Mouse (Mus musculus) retina, postnatal 7 days (tissue): ENCODE data around the gene Plcg2.

Experiments
- DNase-seq: peaks from one replicate; pipeline ENCODE4 v3.0.0-alpha.2; 2012; ENCODE audit warnings: low read depth, low spot score

Gene Plcg2

DNA sequence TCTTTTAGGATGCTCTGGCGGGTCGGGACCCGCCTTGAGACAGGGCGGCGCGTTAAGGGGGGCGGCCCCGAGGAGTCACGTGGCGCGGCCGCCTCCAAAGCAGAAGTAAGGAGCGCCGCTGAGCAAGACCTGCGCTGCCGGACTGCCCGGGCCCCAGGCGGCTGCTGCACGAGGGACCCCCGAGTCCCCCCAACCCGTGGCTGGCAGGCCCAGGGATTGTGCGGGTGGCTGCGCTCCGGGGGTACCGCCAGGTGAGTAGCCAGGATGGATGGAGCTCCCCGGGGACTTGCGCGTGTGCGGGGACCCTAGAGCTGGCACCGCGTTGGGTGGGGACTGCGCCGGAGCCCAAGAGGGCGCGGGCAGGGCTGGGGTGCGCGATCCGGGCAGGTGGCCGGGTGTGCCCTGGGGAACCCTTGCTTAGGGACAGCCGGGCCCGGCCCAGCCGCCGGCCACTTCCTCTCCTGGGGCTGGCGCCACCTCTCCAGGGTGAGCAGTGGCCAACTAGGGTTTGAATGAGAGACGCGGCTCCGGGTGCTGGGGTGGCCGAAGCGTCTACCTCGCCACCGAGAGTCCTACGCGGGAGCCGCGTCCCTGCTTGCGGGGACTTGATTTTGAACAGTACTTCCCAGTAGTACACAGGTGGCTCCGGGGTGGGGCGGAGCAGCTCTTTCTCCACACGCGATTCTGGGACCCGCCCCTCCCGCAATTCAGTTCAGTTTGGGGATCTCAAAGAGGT is at the start of gene Plcg2:
TSS of gene Plcg2 (plus strand) at position 113 of the 736 bp plus-strand sequence.
- DNase-seq, result no peak

- DNase-seq, result no peak
Measured at GRCm38 (mm10) chr8:117451072-117451471, 47.0 kb upstream of the Plcg2 start.

GRCm38 (mm10) chr8:117453974-117454373 is 44.1 kb upstream of the Plcg2 start:
- no peak for DNase-seq

DNA sequence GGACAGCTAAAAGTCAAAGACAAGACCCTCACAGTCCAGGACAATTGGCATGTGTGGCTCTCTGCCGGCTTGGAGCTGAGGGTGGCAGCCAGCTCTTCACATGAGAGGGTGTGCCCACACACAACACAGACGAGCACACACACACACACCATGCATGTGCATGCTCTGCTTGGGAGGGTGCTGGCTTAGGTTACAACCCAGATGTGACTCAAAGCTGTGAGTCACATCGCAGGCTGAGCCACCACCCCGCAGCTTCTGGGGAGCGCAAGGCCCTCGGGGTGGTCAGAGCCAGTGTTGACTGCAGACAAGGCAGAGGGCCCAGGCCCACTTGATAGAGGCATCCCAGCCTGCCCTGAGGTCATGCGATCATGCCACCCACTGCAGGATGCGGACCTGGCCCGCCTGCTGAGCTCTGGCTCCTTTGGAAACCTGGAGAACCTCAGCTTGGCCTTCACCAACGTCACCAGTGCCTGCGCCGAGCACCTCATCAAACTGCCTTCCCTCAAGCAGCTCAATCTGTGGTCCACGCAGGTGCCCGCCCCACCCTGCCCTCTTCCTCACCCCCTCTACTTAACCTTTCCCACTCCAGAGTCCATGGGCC is 43.5 kb upstream of the Plcg2 start:
- no peak for DNase-seq

- DNase-seq, result no peak
Measured at GRCm38 (mm10) chr8:117455701-117456100, 42.4 kb upstream of the Plcg2 start.

- DNase-seq, result no peak
Measured at GRCm38 (mm10) chr8:117458440-117458839, 39.7 kb upstream of the Plcg2 start.

DNA sequence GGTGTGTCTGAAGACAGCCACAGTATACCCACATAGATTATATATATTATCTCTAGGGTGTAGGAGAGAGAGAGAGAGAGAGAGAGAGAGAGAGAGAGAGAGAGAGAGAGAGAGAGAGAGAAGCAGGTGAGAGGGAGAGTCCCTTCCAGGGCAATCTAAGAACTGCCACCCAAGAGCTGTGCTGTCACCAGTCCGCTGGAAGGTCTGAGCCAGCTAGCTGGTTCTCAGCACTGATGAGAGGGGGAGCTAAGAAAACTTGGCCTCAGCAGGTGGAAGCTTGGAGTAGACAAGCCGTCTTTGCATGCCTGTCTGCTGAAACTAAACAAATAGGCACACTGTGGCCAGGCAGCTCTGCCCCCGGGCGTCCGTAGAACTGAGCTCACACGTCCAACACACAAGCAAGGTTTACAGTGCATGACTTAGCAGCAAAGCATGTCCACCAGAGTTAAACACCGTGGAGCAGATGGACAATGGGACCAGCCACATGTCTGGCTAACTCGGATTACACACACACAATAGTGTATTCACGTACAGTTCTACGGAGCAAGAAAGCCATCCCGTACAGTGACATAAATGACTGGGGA is 35.3 kb upstream of the Plcg2 start:
- no peak for DNase-seq

GRCm38 (mm10) chr8:117464525-117464924 is 33.6 kb upstream of the Plcg2 start:
- DNase-seq, result no peak

DNA sequence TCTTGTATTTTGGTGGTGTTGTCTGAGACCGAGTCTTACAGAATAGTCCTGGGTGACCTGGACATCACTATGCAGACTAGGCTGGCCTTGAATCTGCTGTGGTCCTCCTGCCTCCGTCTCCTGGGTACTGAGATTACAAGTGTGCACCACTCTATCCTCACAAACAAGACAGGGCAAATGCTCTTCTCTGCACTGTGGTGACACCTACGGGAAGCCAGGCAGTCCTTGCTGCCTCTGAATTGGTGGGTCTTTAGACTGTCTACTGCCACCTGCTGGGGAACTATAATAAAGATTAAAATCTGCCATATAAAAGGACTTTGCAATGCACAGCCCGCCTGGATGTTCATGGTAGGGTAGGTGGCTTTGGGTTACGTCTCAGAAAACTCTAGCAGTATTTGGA is 32.8 kb upstream of the Plcg2 start:
- peak; percentile 75 for DNase-seq

GRCm38 (mm10) chr8:117467466-117467865 is 30.6 kb upstream of the Plcg2 start:
- no peak for DNase-seq

DNA sequence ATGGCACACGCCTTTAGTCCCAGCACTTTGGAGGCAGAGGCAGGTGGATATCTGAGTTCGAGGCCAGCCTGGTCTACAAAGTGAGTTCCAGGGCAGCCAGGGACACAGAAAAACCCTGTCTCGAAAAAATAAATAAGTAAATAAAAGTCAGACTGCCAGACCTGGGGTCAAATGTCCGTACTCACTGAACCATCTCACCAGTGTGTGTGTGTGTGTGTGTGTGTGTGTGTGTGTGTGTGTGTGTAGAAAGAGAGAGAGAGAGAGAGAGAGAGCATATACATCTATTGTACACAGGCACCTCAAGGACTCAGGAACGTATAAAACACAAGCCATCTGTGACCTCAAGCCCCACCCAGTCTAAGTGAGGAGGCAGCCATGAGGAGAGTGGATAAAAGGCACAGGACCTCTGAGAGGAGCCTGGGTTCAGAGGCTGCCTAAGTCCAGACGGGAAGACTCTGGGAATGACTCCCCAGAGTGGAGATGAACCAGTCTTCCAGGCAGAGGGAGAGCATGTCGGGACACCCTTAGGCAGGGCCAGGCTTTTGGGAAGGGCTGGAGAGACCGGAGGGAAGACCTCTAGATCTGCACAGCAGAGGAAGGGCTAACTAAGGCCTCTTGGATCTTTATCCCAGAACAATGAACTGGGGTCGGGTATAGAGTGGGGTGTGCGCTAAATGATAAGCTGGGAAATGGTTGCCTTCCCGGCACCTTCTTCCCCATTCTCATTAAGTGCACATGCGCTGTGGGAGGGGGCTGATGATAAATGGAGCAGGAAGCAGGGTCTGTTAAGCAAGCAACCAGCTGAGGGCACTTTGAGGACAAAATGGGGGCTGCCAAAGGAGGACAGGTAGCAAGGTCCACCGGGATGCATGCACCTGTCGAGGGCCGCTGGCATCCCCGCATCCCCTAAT is 28.4 kb upstream of the Plcg2 start:
- no peak for DNase-seq

DNA sequence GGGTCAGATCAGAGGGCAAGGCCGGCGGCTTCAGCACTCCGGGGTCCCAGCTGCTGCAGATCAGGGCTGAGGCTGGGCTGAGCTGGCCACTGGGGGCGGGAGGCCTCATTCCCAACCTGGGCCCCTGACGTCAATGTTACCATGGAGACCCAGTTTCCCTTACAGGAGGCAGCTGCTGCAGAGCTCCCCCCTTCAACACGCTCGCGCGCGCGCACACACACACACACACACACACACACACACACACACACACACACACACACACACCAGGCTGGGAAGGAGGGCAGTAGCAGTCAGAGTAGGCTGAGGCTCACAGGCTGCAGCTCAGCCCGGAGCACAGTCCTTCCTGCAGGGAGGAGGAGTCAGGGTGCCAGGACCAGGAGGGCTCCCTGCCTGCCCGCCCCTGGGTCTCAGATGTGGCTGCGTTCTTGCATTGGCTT is 27.7 kb upstream of the Plcg2 start:
- DNase-seq, result peak; percentile 73

- DNase-seq, result no peak
Measured at GRCm38 (mm10) chr8:117471174-117471573, 26.9 kb upstream of the Plcg2 start.

GRCm38 (mm10) chr8:117471655-117472054 is 26.4 kb upstream of the Plcg2 start:
- DNase-seq, result no peak

GRCm38 (mm10) chr8:117472332-117472731 is 25.8 kb upstream of the Plcg2 start:
- no peak for DNase-seq

- DNase-seq, result peak; percentile 79
Measured at GRCm38 (mm10) chr8:117474944-117475343, 23.1 kb upstream of the Plcg2 start.

DNA sequence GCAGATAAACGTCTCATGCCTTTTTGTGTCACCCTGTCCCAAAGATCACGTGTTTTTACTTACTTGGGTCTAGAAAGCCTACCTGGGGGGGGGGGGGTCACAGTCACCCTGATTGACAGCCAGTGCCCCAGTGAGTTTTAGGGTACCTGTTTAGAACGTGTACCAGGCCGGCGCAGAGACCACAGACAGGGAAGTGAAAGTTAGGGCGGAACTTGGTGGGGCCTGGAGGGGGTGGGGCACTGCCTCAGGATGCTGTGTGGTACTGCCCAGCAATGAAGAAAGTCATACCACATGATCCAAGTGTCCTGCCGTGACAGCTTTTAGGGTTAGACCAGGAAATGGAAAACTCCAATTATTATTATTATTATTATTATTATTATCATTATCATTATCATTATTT is 22.3 kb upstream of the Plcg2 start:
- DNase-seq, result no peak

- DNase-seq, result no peak
Measured at GRCm38 (mm10) chr8:117478082-117478481, 20.0 kb upstream of the Plcg2 start.

GRCm38 (mm10) chr8:117479996-117480395 is 18.1 kb upstream of the Plcg2 start:
- DNase-seq, result no peak

DNA sequence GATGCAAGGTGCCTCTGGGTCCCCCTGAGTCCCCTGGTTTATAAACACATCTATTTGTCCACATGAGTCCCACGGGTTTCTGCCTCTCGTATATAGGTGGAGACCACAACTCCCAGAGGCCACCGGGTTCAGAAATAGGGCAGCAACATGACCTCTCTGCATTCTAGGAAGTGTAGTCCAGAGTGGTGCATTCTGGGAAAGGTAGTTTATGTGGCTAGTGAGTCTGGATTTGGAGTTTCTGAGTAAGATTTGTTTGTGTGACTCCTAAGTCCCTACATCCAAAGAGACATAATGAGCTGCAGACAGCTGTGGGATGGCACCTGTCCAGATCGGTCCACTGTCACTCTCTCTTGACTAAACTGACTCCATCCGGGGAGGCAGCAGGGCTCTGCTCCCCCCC is 17.6 kb upstream of the Plcg2 start:
- no peak for DNase-seq

GRCm38 (mm10) chr8:117481830-117482229 is 16.3 kb upstream of the Plcg2 start:
- no peak for DNase-seq

GRCm38 (mm10) chr8:117484731-117485130 is 13.4 kb upstream of the Plcg2 start:
- DNase-seq, result no peak
